Mouse (Mus musculus): ENCODE measurements around the gene Gpatch1.

- TF ChIP-seq TAL1 (conservative IDR thresholded peaks at IDR 0.05; ENCODE audit: low read depth, low read length) (no peak), CTCF (IDR thresholded peaks at IDR 0.05; ENCODE audit: low read depth, low read length) (no peak), POLR2AphosphoS5 (IDR thresholded peaks at IDR 0.05; ENCODE audit: insufficient replicate concordance, low read depth, low read length) (no peak), GATA1 (IDR thresholded peaks at IDR 0.05; ENCODE audit: borderline replicate concordance, low read length) (no peak), GATA2 (IDR thresholded peaks at IDR 0.05; ENCODE audit: borderline replicate concordance, low read depth, low read length) (no peak)
These were observed 44.0 kb upstream of the Gpatch1 start for GRCm38 (mm10) chr7:35362253-35362652.
